Mouse (Mus musculus): ENCODE results near the gene Fam173a.

Gene Fam173a

DNA sequence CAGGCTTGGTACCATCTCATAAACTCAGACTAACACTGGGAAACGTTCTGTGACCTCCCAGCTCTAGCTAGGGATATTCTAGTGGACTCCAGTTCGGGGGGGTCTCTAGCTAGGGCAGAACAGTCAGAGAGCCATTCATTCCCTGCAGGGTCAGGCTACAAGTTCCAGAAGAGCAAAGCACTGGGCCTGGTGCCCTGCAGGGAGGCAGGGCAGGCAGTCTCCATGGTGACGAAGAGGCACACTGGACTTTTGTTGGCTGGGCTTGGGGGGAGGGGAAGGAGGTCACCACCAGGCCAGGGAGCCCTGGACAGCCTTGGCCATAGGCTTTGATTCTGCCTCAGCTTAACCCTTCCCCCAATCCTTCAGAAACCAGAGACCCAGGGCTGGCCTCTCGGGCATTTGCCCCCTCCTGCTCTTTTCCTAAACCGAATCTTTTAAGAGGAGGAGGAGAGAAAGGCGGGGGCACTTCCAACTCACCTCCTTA is 3.0 kb upstream of the Fam173a start, which contains the start of gene AC134908.4:
Gene AC134908.4, minus strand, starts transcription at position 51 of the 484 bp plus-strand sequence.
- DNase-seq = no peak

DNA sequence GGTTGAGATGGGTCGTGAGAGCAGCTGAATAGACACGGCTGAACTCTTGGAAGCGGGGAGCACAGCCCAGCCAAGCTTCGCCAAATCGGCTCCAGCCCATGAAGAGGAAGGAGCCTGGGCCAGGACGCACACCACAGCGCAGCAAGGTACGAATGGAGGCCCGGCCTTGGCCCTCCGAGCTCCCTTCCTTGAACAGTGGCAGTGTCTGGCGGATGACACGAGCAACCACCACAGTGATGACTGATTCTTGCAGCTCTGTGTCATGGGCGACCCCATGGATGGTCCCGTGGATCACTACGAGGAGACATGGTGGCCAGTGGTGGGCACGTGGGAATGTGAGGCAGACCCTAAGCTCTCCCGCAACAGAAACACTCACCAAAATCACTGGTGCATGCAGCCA is 2.3 kb upstream of the Fam173a start:
- no peak for DNase-seq

DNA sequence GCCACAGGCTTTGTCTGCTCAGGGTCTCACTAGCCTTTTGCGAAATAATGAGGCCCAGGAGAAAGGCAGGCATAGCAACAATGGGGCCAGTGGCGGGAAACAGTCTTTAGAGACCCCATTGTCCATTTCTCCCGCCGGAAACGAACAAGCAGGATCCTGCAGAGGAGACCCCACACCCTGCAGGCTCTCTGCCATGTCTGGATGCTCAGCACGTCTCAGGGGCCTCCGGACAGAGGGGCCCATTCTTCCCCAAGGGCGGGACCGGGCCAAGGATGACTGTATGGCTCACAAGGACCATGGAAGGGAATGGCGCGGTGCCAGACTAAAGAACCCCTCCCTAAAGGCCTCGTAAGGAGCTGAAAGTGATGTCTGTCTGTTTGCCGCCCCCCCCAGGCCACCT is 1.5 kb upstream of the Fam173a start:
- no peak for DNase-seq

DNA sequence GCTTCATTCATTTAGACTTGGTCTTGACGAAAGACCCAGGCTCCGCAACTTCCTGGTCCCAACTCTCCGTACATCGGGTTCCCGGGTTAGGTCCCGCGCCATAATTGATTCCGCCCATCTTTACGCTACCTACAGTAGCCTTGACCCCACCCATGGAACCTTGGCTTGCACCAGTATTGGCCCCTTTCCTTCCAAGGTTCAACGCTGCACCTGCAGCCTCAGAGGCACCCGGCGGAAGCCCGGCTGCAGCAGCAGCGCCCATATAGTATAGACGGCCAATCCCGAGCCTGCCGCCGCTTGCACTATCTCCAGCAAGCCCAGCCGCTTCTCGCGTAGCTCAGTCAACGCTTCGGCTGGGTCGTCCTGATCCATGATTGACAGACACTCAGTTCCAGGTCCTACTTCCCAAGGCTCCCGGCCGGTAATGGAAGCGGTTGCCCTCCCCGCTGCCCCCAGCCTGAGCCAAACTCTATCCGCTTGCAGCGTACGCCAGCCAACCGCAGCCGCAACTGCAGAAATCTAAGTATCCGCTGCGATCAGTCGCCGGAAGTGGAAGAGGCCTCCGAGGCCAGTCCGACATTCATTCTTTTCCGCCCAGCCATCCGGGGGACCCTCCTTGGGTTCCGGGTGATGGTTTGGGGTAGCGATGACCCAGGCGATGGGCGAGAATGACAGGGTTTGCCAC is 716 bp downstream of the Fam173a start:
- DNase-seq = peak; percentile 94

DNA sequence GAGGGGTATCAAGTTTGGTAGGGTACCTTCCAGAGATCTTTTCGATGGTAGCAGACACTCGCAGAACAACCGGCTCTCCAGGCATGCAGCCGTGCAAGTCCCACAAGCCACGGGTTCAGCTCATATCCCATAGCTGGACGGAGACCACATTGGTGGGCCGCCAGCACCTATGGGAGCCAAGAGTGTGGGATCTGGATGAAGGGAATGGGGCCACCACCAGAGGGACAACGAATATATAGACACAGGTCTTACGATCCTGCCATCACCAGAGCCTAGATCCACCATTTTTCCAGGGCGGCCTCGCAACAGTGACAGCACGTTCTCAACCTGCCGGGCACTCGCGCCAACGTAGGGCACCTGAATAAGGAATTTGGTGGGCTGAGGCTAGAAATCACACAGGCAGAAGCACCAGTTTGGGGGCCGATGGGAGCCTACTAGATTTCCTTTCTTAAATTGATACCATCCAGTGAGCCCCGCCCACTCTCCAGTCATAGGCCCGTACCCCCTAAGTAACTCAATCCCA is 1.3 kb downstream of the Fam173a start:
- no peak for DNase-seq

DNA sequence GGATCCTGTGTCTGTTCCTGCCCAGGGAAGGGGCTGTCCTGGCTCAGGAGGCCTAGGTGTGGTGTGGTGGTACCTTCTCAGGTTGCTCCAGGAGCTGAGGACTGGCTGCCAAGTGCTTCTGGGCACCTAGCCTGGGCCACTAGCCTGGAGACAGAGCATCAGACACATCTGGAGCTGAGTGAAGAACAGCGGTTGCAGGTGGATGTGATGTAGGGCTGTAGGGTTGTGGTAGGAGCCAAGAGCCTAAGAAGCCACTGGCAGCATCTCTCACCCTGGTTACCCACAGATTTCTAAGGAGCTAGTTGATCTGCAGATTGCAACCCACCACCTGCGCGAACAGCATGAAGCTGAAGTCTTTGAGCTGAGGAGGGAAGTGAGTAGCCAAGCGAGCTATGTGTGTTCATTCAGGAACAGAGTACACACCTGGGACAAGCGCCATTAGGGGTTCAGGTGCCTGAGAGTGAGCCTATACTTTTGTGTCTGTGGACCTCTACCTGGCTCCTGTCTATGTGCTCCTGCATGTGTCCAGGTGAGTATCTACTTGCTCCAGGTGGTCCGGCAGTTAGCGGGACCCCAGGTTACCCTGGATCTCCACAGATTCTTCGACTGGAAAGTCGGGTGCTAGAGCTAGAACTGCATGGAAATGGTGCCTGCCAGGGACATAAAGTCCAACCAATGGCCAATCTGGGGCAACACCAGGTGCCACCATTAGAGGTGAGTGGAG is 5.8 kb downstream of the Fam173a start:
- DNase-seq = no peak

DNA sequence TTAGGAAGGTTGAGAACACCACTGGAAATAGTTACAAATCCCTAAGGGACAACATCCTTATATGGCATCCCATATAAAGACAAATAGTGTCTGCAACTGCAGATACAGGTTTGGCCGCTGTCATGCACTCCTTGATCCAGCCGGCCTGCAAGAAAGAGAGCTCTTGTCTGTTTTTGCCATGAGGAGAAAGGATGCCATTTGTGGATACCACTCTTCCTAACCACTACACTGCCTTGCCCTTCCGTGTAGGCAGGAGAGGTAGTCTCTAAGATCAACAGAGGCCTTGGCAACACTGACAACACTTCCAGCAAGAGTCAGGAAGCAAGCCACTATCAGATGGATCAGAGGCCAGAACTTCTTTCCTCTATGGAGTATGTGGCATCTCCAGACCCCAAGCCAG is 6.4 kb downstream of the Fam173a start, which contains the start of gene Ccdc78:
Gene Ccdc78, plus strand, starts transcription at position 301 of the 400 bp plus-strand sequence.
- no peak for DNase-seq

DNA sequence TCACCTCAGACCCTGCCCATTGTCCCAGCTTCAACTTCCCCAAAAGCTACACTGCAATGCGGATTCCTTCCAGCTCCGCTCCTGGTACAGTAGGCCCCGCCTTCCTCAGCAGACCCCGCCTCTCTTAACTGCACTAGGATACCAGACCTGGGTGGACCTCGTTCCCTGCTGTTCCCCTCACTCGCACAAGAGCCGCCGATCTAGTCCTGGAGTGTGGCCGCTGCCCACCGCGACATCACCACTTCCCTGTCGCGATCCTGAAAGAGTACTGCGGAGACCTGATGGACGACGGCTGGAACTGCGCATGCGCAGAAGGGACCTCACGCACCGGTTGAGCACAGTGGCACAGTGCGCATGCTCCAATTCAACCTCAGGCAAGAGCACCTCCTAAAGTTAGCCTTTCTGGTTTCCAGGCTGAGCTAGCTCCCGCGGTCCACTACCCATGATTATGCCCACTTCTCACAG is 7.4 kb downstream of the Fam173a start, which contains the start of gene Haghl:
Gene Haghl, minus strand, starts transcription at position 393 of the 465 bp plus-strand sequence.
- peak; percentile 96 for DNase-seq

DNA sequence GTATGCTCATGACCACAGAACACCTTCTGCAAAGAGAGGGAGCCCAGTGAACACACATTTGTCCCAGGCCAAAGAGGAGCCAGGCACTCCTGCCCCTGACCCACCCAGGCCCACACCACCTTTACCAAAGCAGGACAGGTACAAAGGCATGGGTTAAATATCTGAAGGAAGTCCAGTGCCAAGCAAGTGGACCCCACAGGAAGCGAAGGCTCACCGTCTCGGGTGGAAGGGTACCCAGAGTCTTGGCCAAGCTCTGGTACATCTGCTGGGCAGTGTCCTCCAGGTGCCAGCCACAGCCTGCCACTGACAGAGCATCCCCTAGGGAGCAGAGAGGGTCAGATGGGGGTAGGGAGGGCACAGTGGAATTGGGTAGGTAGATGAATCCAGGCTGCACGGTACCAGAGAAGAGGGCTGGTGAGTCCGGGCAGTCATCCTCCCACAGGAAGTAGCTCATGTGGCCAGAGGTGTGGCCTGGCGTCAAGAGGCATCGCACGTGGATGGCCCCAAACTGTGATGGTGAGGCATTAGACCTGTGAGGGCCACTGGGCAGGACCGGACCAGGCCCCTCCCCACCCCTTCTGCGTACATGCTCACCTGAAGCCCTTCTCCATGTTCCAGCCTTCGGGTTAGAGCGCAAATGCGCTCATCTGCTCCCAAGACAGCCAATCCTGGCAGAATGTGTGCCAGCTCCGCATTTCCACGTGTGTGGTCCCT is 8.7 kb downstream of the Fam173a start:
- DNase-seq = no peak

DNA sequence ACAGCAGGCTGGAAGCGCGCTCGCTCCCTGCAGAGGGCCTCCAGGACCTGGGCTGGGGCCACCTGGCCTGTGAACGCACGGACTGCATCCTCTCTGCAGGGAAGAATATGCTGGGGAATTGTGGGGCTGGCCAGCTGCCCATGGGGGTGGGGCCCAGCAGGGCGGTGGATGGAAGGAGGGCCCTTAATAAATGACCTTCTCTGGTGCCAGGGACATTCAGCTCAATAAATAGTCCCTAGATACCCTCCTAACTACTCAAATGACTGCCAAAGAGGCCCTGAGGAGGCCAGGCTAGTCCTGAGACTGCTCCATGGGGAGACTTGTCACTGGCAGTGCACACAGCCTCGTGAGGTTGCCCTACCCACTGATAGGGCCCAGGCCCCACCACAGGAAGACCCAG is 9.6 kb downstream of the Fam173a start:
- DNase-seq = no peak

DNA sequence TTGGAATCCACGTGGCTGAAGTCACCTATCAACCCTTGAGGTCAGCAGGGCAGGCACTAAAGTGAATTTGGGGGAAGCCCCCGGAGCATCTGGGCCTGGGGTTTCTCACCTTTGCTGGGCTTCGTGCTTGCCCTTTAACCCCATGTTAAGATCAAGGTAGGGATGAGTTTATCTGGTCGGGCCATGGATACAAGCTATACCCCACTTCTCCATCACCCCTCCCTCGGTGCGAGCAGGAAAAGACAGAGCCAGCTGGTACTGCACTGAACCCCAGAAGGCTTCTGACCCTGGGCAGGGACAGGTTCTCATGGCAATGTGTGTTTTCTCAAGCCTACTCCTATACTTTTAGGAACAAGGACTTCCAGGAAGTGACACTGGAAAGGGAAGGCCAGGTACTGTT is 11.4 kb downstream of the Fam173a start:
- DNase-seq = no peak

DNA sequence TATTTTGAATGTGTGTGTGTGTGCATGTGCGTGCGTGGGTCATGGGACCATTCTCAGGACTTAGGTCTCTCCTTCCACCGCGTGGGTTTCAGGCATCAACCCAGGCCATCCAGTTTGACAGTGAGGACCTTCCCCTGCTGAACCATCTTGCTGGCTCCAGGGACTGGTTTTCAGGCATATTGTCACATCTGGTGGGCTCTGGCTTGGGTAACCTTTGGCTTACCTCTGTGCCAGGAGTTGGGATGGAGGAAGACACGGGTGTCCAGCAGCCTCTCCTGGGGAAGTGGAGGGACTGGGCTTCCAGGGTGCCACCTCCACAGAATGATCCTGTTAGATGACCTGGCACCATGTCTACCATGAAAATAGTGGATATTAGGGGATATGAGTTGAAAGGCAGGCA is 14.8 kb downstream of the Fam173a start:
- no peak for DNase-seq

DNA sequence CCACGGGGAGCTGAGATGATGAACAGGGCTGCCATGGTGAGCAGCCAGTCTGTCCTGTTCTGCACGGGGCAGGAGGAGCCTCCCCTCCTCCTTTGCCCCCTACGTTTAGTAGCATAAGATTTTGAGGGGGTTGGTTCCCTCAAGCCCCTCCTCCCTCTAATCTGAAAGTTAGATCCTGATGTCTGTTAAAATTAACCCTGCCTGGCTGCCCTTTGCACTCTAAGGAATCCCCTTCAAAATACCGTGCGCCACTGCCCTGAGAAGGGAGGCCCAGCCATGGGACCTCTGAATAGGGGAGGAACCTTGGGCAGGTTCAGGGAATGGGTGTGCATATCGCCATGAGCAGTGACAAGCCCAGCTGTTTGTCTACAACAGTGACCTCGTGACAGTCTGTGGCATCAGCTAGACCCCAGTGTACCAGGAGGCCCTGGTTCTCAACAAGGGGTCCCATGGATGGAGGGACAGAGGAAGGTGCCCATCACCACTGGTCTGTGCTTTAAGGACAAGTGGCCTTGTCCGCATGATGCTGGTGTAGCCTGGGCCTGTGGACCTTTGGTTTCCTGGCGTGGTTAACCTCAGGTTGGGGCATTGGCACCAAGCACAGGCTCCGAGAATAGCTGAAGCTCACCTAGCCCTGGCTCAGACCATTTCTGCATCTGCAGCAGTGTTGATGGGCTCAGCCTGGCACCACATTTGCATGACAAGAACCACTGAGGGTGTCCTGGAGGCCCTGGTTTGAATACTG is 17.2 kb downstream of the Fam173a start:
- DNase-seq = no peak

DNA sequence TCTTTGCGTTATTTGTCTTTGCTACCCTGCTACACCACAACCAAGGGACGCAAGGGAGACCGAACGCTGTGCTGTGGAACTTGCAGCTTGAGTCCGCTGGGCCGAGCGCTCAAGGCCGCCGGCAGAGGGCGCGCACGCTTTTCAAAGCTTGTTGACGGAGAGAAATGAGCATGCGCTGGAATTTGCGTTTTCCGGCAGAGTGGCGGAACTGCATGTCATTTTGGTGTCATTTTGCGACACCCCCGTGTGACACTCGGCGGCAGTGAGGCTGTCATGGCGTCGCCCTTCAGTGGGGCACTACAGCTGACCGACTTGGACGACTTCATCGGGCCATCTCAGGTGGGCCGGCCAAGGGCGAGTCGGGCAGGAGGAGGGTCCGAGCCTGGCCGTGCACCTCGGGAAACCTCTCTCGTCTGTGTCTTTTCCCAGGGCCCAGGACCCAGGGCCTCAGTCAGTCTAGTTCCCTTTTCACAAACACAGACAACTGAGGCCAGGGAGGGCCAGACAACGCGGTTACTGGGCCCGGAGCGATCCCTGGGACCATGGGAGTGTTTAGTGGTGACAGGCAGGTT is 19.1 kb downstream of the Fam173a start, which contains the start of gene Narfl:
Gene Narfl, plus strand, starts transcription at position 228 of the 572 bp plus-strand sequence.
- DNase-seq = peak; percentile 97

DNA sequence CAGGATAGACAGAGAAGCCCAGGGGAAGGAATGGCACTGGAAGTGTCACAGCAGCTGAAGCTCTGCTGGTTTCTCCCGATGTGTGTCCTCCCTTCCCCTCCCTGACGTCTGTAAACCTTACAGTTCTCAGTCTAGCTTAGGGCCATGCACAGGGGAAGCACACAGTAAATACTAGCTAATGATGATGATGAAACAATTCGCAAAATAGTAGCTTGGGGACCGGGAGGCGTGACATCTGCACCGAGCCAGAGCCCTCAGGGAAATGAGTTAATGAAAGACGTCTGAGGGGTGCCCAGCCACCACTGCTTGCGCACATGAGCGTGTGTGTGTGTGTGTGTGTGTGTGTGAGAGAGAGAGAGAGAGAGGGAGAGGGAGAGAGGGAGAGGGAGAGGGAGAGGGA is 23.4 kb downstream of the Fam173a start:
- no peak for DNase-seq

DNA sequence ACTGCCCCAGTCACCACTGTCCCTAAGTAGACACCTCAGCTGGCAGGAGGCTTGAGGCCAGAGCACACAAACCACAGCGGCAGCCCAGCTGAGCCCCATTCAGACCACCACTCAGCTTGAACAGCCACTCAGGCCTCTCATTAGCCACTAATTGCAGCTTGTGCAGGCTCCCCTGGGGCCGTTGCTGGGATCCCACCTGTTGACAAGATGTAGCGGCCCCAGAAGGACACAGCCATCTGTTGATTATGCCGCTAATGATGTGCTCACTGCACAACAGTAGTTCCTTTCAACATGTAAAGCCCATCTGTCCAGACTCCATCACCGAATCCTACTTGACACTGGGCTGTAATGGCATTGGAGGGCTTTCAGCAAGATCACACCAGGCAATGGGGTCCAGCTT is 26.8 kb downstream of the Fam173a start:
- DNase-seq = no peak

DNA sequence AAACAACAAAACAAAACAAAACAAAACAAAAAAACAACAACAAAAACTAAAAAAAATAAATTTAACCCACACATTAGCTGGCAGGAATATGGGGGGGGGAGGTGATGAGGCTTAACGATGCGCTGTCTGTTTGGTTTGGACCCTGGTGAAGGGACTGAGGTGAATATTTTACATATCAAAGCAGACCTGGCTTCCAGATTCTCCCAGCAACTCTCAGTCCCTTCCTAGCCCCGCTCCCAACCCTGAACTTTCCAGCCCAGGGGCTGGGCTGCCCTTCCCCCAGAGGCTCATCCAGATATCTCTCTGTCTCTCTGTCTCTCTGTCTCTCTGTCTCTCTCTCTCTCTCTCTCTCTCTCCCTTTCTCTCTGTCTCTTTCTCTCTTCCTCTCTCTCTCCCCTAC is 30.1 kb downstream of the Fam173a start:
- no peak for DNase-seq

DNA sequence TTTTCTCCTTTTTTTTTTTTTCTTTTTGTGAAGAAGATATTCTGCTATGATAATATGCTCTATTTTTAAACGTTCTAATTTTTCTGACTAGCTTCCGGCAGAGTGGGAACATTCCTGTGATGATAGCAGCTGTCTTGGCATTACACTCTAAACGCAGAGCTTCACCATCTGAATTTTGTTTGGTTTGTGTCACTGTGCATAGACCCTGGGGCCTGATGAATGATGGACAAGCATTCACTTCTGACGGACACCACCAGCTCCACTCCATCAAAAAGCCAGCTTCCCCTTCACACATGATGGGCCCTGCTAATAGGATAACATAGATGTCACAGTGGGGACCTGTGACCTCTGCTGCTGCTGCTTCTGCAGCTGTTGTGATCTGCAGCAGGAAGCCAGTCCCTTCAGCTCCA is 31.1 kb downstream of the Fam173a start:
- DNase-seq = peak; percentile 41

DNA sequence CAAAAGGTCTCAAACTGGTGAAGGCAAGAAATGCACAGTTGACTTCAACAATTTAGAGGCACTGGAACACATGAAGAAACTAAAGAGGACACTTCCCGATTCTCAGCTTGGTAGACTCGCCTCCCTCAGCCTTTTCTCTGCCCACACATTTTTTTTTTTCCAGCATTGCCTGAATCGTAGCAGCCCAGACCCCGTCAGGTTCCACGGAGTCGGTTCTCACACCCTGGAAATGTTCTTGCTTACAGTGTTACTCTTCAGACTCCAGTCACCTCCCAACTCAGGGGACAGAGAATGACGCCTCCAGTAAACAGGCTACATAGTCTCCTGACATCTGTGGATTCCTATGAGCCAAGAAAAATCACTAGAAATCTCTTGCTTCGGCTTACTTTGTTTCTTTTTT is 32.6 kb downstream of the Fam173a start:
- DNase-seq = no peak

DNA sequence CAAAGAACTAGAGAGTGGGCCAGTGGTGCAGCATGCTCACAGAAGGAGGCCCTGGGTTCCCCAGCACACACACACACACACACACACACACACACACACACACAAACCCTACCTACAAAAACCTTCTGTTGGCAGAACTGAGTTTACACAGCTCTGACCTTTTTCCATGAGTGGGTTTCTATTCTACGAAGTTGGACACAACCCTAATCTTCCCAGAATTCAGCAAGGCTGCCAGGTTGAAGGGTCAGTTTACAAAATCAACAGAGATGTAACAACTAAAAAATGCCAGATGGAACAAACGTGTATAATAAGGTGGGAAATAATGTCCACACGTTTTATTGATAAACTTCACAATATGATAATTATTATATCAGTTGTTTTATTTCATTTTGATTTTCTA is 35.0 kb downstream of the Fam173a start:
- DNase-seq = no peak

DNA sequence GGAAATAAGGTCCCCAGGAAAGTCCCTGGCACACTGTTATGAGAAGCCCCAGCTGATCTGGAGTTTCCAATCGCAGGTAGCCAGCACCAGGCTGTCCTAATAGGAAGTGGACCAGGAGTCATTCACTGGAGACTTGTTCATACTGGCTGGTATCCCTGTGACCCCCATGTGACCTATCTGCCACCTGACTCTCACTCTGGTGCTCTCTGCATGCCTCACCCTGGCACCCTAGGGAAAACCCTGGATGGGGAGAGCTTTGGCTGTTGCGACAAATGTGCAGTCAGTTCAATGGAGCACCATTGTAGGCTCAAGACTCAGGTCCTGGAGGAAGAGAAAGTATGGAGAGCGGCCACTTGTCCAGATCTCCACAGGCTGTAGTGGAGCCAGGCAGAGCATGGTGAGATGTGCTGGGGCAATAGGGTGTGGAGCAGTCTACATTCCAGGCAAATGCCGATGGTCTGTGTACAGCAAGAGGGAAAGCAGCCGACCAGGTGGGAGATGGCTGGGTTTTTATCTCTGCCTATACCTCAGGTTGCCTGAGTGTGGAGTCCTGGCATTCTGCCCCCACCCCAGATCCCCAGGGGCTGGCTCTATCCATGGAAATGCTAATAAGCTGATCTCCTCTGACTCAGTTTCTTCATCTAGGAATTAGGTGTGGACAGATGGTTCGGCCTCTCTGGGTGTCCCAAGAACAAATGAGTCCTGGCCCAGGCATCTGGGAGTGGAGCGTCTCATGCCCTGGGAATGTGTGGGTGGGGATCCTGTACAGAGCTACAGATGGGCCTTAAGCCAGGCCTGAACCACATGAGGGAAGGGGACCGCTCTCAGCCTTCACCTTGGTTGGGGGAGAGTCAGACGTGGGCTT is 36.1 kb downstream of the Fam173a start:
- DNase-seq = peak; percentile 39

Data from lung, postnatal 10 days (tissue).